Mouse (Mus musculus) heart, postnatal 0 days (tissue): ENCODE results near the gene Zranb3. TPM values are rescaled to one million over a fixed set of nuclear protein-coding genes. Genes with fewer than 3 reads are reported as not detected.
A peak's percentile ranks its signal among the peaks of the same experiment; 100 is the strongest.
"Not testable (repeated sequence)": the region's sequence is repeated elsewhere in the genome, so short reads cannot be mapped to it uniquely, and the experiment has no call there.

ENCODE experiments used
- ATAC-seq: fragments of 200-750 bp; cut with Nextera tagmentation; 2 replicates; pipeline ENCODE4 v1.8.0; 2017; ENCODE audit warnings: low read depth, moderate number of reproducible peaks, moderate library complexity; ENCODE audit not compliant: insufficient read depth
- DNase-seq: peaks from one replicate; pipeline ENCODE4 v3.0.0-alpha.2; 2016; ENCODE audit warnings: low spot score
- H3K27ac ChIP-seq: fragments of 300-500 bp; sonication (generic); 2 replicates; pipeline ENCODE4 v1.5.1; 2014; ENCODE audit warnings: low read depth, mild to moderate bottlenecking
- H3K27me3 ChIP-seq: fragments of 300-500 bp; sonication (generic); 2 replicates; pipeline ENCODE4 v1.6.1; 2014; ENCODE audit warnings: low read length, mixed read lengths; ENCODE audit not compliant: control insufficient read depth, insufficient read depth
- H3K36me3 ChIP-seq: fragments of 300-500 bp; sonication (generic); replicated peaks from 2 replicates; pipeline ENCODE4 v1.6.1; 2014; ENCODE audit warnings: low read length, mixed read lengths; ENCODE audit not compliant: control insufficient read depth, insufficient read depth
- H3K4me1 ChIP-seq: fragments of 300-500 bp; sonication (generic); 2 replicates; pipeline ENCODE4 v1.6.1; 2014; ENCODE audit warnings: antibody characterized with exemption; ENCODE audit not compliant: control insufficient read depth, insufficient read depth
- H3K4me2 ChIP-seq: fragments of 300-500 bp; sonication (generic); 2 replicates; pipeline ENCODE4 v1.6.1; 2014; ENCODE audit warnings: low read depth, mild to moderate bottlenecking, low read length, moderate library complexity
- H3K4me3 ChIP-seq: fragments of 300-500 bp; sonication (generic); 2 replicates; pipeline ENCODE4 v1.5.1; 2014; ENCODE audit warnings: low read depth, low read length
- H3K9ac ChIP-seq: fragments of 300-500 bp; sonication (generic); replicated peaks from 2 replicates; pipeline ENCODE4 v1.6.1; 2014; ENCODE audit warnings: low read depth, low read length, mixed read lengths
- H3K9me3 ChIP-seq: fragments of 300-500 bp; sonication (generic); replicated peaks from 2 replicates; pipeline ENCODE4 v1.6.1; 2016; ENCODE audit warnings: low read length; ENCODE audit not compliant: control insufficient read depth
- CTCF ChIP-seq: IDR thresholded peaks from 2 replicates; pipeline ENCODE4 v1.5.1; 2016; ENCODE audit warnings: antibody characterized with exemption, control low read depth, low read depth
- EP300 ChIP-seq: IDR thresholded peaks from 2 replicates; pipeline ENCODE4 v1.6.1; 2016; ENCODE audit warnings: antibody characterized with exemption, low read depth
- WGBS: fragments of 180-500 bp; shearing (Covaris S2); extraction: QIAGEN DNeasy Blood & Tissue Kit; methylation state at CpG from one replicate; pipeline ENCODE4 v1.1.7; 2014; 5-methylcytosine and 5-hydroxymethylcytosine counted together
- polyA plus RNA-seq: library from polyadenylated mRNA; unstranded; fragments of >200 nt; fragmentation: Nextera tagmentation; extraction: Ambion mirVana; gene quantifications from 2 replicates; pipeline ENCODE4 v1.2.1, GENCODE M21; 2015
- total RNA-seq: library from RNA; depleted of rRNA; stranded (reverse); fragments of >200 nt; gene quantifications from 2 replicates; pipeline ENCODE4 v1.2.3, GENCODE M21; 2014; ENCODE audit warnings: low replicate concordance; rRNA removed

Zranb3 gene
- 2.1 and 28.1 TPM in 2 replicates for total RNA-seq
- polyA plus RNA-seq, result 1.9 and 2.4 TPM in 2 replicates

GRCm38 (mm10) chr1:128102641-128103461, at the start of gene Zranb3, which contains the start of gene R3hdm1:
Gene Zranb3 (minus strand): TSS chr1:128103047.
Gene R3hdm1 (plus strand): TSS chr1:128103301.
- H3K4me2 ChIP-seq, result peak within 1 kb of the TSS; percentile 94
- H3K27ac ChIP-seq, result peak within 1 kb of the TSS; percentile 97
- peaks cover 12% of the 10 kb centered on the region for H3K4me1 ChIP-seq
- peak; percentile 100 for DNase-seq
- H3K36me3 ChIP-seq, result no peaks in the 10 kb centered on the region
- H3K4me3 ChIP-seq, result peak within 1 kb of the TSS; percentile 97
- TF ChIP-seq CTCF, result no peak
- no peak; the same call in 1 of the 2 replicates for TF ChIP-seq EP300
- ATAC-seq, result peak; percentile 96
- H3K9me3 ChIP-seq, result no peaks in the 10 kb centered on the region
- no peaks in the 10 kb centered on the region for H3K27me3 ChIP-seq
- peak within 1 kb of the TSS; percentile 87 for H3K9ac ChIP-seq
- under 1% methylated on average over 38 of the region's 43 CpGs for WGBS

DNA sequence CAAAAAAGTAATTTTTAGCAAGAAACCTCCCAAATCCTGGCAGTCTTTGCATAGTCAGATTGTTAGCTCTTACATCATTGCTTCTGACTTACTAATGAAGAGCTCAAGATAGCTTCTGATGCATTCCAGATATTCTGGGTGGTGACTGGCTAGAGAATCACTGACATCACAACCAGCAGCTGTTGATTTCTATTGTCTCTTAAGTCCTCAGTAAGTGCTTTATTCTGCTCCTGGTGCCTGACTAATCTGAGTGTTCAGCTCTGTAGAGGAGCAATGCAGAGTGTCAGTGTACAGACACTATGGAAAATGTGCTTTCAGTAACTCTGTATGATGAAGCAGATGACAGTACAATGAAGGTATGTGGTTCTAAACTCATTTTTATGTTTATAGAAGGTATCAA, 38.9 kb upstream of the Zranb3 start:
- ATAC-seq (no peak), DNase-seq (no peak)
- TF ChIP-seq EP300 (no peak), CTCF (no peak)
- Histone ChIP-seq H3K36me3 (no peaks in the 10 kb centered on the region), H3K27ac (no peak overlapping the region), H3K4me2 (no peak overlapping the region), H3K4me1 (no peaks in the 10 kb centered on the region), H3K27me3 (no peaks in the 10 kb centered on the region), H3K9ac (no peak overlapping the region), H3K4me3 (no peak overlapping the region), H3K9me3 (no peaks in the 10 kb centered on the region)

GRCm38 (mm10) chr1:128141039-128141438, 38.2 kb upstream of the Zranb3 start:
- Histone ChIP-seq H3K4me2 (no peak overlapping the region), H3K9me3 (no peaks in the 10 kb centered on the region), H3K9ac (no peak overlapping the region), H3K27ac (no peak overlapping the region), H3K36me3 (no peaks in the 10 kb centered on the region), H3K27me3 (no peaks in the 10 kb centered on the region), H3K4me1 (no peaks in the 10 kb centered on the region), H3K4me3 (no peak overlapping the region)
- TF ChIP-seq EP300 (no peak), CTCF (peak; percentile 67)
- DNase-seq (peak; percentile 26), ATAC-seq (no peak)

- H3K4me3 ChIP-seq, H3K27ac ChIP-seq, H3K36me3 ChIP-seq, H3K27me3 ChIP-seq, H3K4me2 ChIP-seq, ATAC-seq, DNase-seq, H3K9ac ChIP-seq, H3K4me1 ChIP-seq, H3K9me3 ChIP-seq: not testable (repeated sequence)
Measured at GRCm38 (mm10) chr1:128136222-128136621, 33.4 kb upstream of the Zranb3 start.

- Histone ChIP-seq H3K36me3 (no peaks in the 10 kb centered on the region), H3K9ac (no peak overlapping the region), H3K4me1 (no peaks in the 10 kb centered on the region), H3K4me3 (no peak overlapping the region), H3K4me2 (no peak overlapping the region), H3K9me3 (no peaks in the 10 kb centered on the region), H3K27ac (no peak overlapping the region), H3K27me3 (no peaks in the 10 kb centered on the region)
- WGBS, result 74% methylated on average over 4 of the region's 4 CpGs
- ATAC-seq, result no peak
- no peak for DNase-seq
- TF ChIP-seq EP300 (no peak), CTCF (no peak)
Measured at GRCm38 (mm10) chr1:128120913-128121627, 18.2 kb upstream of the Zranb3 start.
